16 mouse cellular contexts compared by ENCODE assay signal in the genomic region with DNA sequence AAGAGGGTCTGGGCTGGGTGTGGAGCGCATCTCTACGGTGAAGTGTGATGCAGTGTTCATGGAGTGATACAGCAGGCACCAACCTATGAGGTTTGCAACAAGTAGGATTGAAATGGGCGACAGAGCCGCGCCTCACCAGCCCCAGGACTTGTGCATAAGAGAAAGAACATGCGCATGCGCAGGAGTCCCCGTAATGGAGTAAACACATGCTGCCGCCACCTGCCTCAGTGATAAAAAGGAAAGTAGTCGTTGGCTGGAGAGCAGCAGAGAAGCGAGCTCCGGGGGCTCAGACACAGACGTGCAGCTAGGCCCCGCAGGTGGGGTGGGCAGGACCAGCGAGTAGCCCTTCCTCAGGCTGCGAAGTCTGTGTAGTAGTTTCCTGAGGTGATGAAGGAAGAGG.
DNase-seq lines count a peak whose midpoint lies in the region; ATAC-seq lines count a peak whose summit lies in the region.
"Had no signal": no experiment of that assay in that cellular context is flagged by ENCODE, and none has a peak within 500 bp of the region (broad histone marks: within the 10 kb centered on the region; RNA-seq: fewer than 3 reads in every experiment).

No protein-coding gene starts in this region.

- H3K9me3 ChIP-seq in forebrain, embryonic 10.5 days: no peaks in the 10 kb centered on the region
- no peaks in the 10 kb centered on the region for H3K9me3 ChIP-seq in forebrain, embryonic 13.5 days (replicated peaks)
- H3K9me3 ChIP-seq in midbrain, embryonic 10.5 days (replicated peaks): no peaks in the 10 kb centered on the region
- no peaks in the 10 kb centered on the region for H3K9me3 ChIP-seq in midbrain, embryonic 14.5 days (ENCODE audit: control insufficient read depth, low read length)
- no peaks in the 10 kb centered on the region for H3K9me3 ChIP-seq in liver, embryonic 13.5 days (replicated peaks)
- no peaks in the 10 kb centered on the region for H3K9me3 ChIP-seq in hindbrain, embryonic 10.5 days
- H3K9me3 ChIP-seq: embryonic facial prominence, embryonic 12.5 days; limb, embryonic 10.5 days; stomach, embryonic 15.5 days had no signal

- H3K4me3 ChIP-seq in forebrain, embryonic 10.5 days: no peak overlapping the region
- no peak overlapping the region for H3K4me3 ChIP-seq in forebrain, embryonic 13.5 days
- no peak overlapping the region for H3K4me3 ChIP-seq in midbrain, embryonic 10.5 days
- H3K4me3 ChIP-seq in midbrain, embryonic 14.5 days (replicated peaks; ENCODE audit: low read depth, low read length): no peak overlapping the region
- no peak overlapping the region for H3K4me3 ChIP-seq in liver, embryonic 13.5 days (replicated peaks)
- H3K4me3 ChIP-seq in hindbrain, embryonic 10.5 days: no peak overlapping the region
- H3K4me3 ChIP-seq: embryonic facial prominence, embryonic 12.5 days; limb, embryonic 10.5 days; stomach, embryonic 15.5 days had no signal

- H3K9ac ChIP-seq in forebrain, embryonic 13.5 days: no peak overlapping the region
- H3K9ac ChIP-seq in midbrain, embryonic 14.5 days (replicated peaks; ENCODE audit: low read length): no peak overlapping the region
- H3K9ac ChIP-seq in liver, embryonic 13.5 days: no peak overlapping the region
- H3K9ac ChIP-seq: embryonic facial prominence, embryonic 12.5 days; lung, embryonic 14.5 days; stomach, embryonic 15.5 days had no signal

- ATAC-seq in forebrain, embryonic 13.5 days: no peak
- ATAC-seq in midbrain, embryonic 14.5 days (ENCODE audit: low FRiP score, low TSS enrichment): no peak
- ATAC-seq in liver, embryonic 13.5 days (ENCODE audit: low read depth): no peak
- ATAC-seq in activated CD4-positive, CD25-positive, alpha-beta regulatory T cell, adult 4 months: no peak
- ATAC-seq: hindbrain, postnatal 0 days had no signal

- H3K4me1 ChIP-seq in forebrain, embryonic 10.5 days: peaks cover 41% of the 10 kb centered on the region
- peaks cover 3% of the 10 kb centered on the region; the same call in 1 of the 2 replicates for H3K4me1 ChIP-seq in forebrain, embryonic 13.5 days
- H3K4me1 ChIP-seq in midbrain, embryonic 10.5 days: peaks cover 40% of the 10 kb centered on the region
- H3K4me1 ChIP-seq in midbrain, embryonic 14.5 days (ENCODE audit: control insufficient read depth, insufficient read depth, low read length): peaks cover 5% of the 10 kb centered on the region
- peaks cover 30% of the 10 kb centered on the region for H3K4me1 ChIP-seq in liver, embryonic 13.5 days (replicated peaks)
- peaks cover 42% of the 10 kb centered on the region for H3K4me1 ChIP-seq in hindbrain, embryonic 10.5 days (replicated peaks)

- WGBS in forebrain, embryonic 10.5 days: 81% methylated on average over 16 of the region's 16 CpGs
- 76% methylated on average over 16 of the region's 16 CpGs for WGBS in forebrain, embryonic 13.5 days
- WGBS in midbrain, embryonic 10.5 days: 81% methylated on average over 16 of the region's 16 CpGs
- WGBS in midbrain, embryonic 14.5 days: 81% methylated on average over 16 of the region's 16 CpGs
- 65% methylated on average over 16 of the region's 16 CpGs for WGBS in liver, embryonic 13.5 days (ENCODE audit: insufficient replicate concordance)
- 82% methylated on average over 16 of the region's 16 CpGs for WGBS in hindbrain, embryonic 10.5 days

- no peak overlapping the region for H3K4me2 ChIP-seq in forebrain, embryonic 13.5 days
- H3K4me2 ChIP-seq in midbrain, embryonic 14.5 days (ENCODE audit: low read length): no peak overlapping the region
- H3K4me2 ChIP-seq in liver, embryonic 13.5 days: 0 out of 2 replicates have a peak overlapping the region, but pooled peaks have one; percentile 9
- H3K4me2 ChIP-seq: embryonic facial prominence, embryonic 12.5 days; lung, embryonic 14.5 days; stomach, embryonic 15.5 days had no signal

- no peak for DNase-seq in forebrain, embryonic 10.5 days (ENCODE audit: extremely low spot score, low spot score)
- DNase-seq in midbrain, embryonic 10.5 days (ENCODE audit: low spot score): no peak
- DNase-seq in midbrain, embryonic 14.5 days: no peak
- peak; percentile 79 to 84 for DNase-seq in layer of hippocampus, adult 8-10 months (ENCODE audit: low spot score in 2 of 2)
- peak; percentile 55 for DNase-seq in liver, embryonic 13.5 days
- DNase-seq in hindbrain, embryonic 10.5 days (ENCODE audit: low spot score): no peak
- DNase-seq: cerebellum, adult 18-20 months; heart, postnatal 10 days; lung, embryonic 14.5 days; thymus, postnatal 25 days had no signal

- H3K27me3 ChIP-seq in forebrain, embryonic 10.5 days (ENCODE audit: poor library complexity, severe bottlenecking): no peaks in the 10 kb centered on the region
- H3K27me3 ChIP-seq in forebrain, embryonic 13.5 days: 0 out of 2 replicates have a peak, but pooled peaks cover 4% of the 10 kb centered on the region
- H3K27me3 ChIP-seq in midbrain, embryonic 10.5 days (ENCODE audit: low read depth, poor library complexity, severe bottlenecking): no peaks in the 10 kb centered on the region
- H3K27me3 ChIP-seq in midbrain, embryonic 14.5 days (ENCODE audit: control insufficient read depth, insufficient read depth, low read length): no peaks in the 10 kb centered on the region
- no peaks in the 10 kb centered on the region for H3K27me3 ChIP-seq in liver, embryonic 13.5 days
- no peaks in the 10 kb centered on the region for H3K27me3 ChIP-seq in hindbrain, embryonic 10.5 days (ENCODE audit: insufficient read depth, poor library complexity, severe bottlenecking)
- H3K27me3 ChIP-seq: embryonic facial prominence, embryonic 12.5 days; stomach, embryonic 15.5 days had no signal

- H3K36me3 ChIP-seq in forebrain, embryonic 10.5 days (replicated peaks): no peaks in the 10 kb centered on the region
- H3K36me3 ChIP-seq in forebrain, embryonic 13.5 days (ENCODE audit: poor library complexity, severe bottlenecking): no peaks in the 10 kb centered on the region
- H3K36me3 ChIP-seq in midbrain, embryonic 10.5 days: no peaks in the 10 kb centered on the region
- no peaks in the 10 kb centered on the region for H3K36me3 ChIP-seq in midbrain, embryonic 14.5 days (ENCODE audit: control insufficient read depth, insufficient read depth, low read length)
- H3K36me3 ChIP-seq in liver, embryonic 13.5 days: no peaks in the 10 kb centered on the region
- H3K36me3 ChIP-seq in hindbrain, embryonic 10.5 days: no peaks in the 10 kb centered on the region
- H3K36me3 ChIP-seq: embryonic facial prominence, embryonic 12.5 days; limb, embryonic 10.5 days; stomach, embryonic 15.5 days had no signal

- H3K27ac ChIP-seq in forebrain, embryonic 10.5 days: 0 out of 2 replicates have a peak overlapping the region, but pooled peaks have one; percentile 20
- H3K27ac ChIP-seq in forebrain, embryonic 13.5 days: no peak overlapping the region
- peak overlapping the region; percentile 7; the same call in 1 of the 2 replicates for H3K27ac ChIP-seq in midbrain, embryonic 10.5 days (replicated peaks)
- no peak overlapping the region for H3K27ac ChIP-seq in midbrain, embryonic 14.5 days (replicated peaks; ENCODE audit: low read depth, low read length)
- H3K27ac ChIP-seq in liver, embryonic 13.5 days: no peak overlapping the region
- no peak overlapping the region for H3K27ac ChIP-seq in hindbrain, embryonic 10.5 days
- H3K27ac ChIP-seq: embryonic facial prominence, embryonic 12.5 days; hindbrain, postnatal 0 days; limb, embryonic 10.5 days; stomach, embryonic 15.5 days had no signal

Comparison
In these comparisons a context has a peak if more than half of its experiments do, and no peak if none do; other contexts are left out.
1. H3K27ac ChIP-seq: peak in forebrain, embryonic 10.5 days (single experiment) and midbrain, embryonic 10.5 days (single experiment); none in forebrain, embryonic 13.5 days (single experiment), midbrain, embryonic 14.5 days (single experiment), liver, embryonic 13.5 days (single experiment) and hindbrain, embryonic 10.5 days (single experiment).
2. DNase-seq: peak in layer of hippocampus, adult 8-10 months (2 of 2) and liver, embryonic 13.5 days (single experiment); none in forebrain, embryonic 10.5 days (single experiment), midbrain, embryonic 10.5 days (single experiment), midbrain, embryonic 14.5 days (single experiment) and hindbrain, embryonic 10.5 days (single experiment).